Mouse (Mus musculus) neutrophil, adult 5-6 weeks (primary cell): ENCODE results near the gene Ptprh. TPM values are rescaled to one million over a fixed set of nuclear protein-coding genes. Genes with fewer than 3 reads are reported as not detected.

Experiments
- ATAC-seq: fragments of 151-379, 151-347 bp; 2 replicates; pipeline ENCODE4 v1.8.0; 2017; ENCODE audit warnings: mild to moderate bottlenecking, moderate TSS enrichment; ENCODE audit not compliant: insufficient number of reproducible peaks, poor library complexity, low FRiP score, severe bottlenecking; ENCODE audit errors: extremely low read depth
- total RNA-seq: library from RNA; stranded (forward); fragments of 200-1000 nt; gene quantifications from 2 replicates; pipeline ENCODE4 v1.2.3, GENCODE M21; 2017

Gene Ptprh
- total RNA-seq, 1 experiment from 2014 or later, result not detected

- ATAC-seq, result no peak
Observed at GRCm38 (mm10) chr7:4508062-4508738, 95.6 kb downstream of the Ptprh start.

- no peak for ATAC-seq
Observed at GRCm38 (mm10) chr7:4507220-4507619, 96.6 kb downstream of the Ptprh start.

- peak; percentile 23; the same call in 1 of the 2 replicates for ATAC-seq
Observed at GRCm38 (mm10) chr7:4504646-4505435, 99.0 kb downstream of the Ptprh start.

- ATAC-seq, result peak; percentile 3; the same call in 1 of the 2 replicates
Observed at GRCm38 (mm10) chr7:4503858-4504257, 100.0 kb downstream of the Ptprh start.

GRCm38 (mm10) chr7:4503100-4503499 lies 100.7 kb downstream of the Ptprh start:
- no peak for ATAC-seq

- ATAC-seq, result no peak
Observed at GRCm38 (mm10) chr7:4502421-4503090, 101.3 kb downstream of the Ptprh start.

GRCm38 (mm10) chr7:4501558-4502397 lies 102.1 kb downstream of the Ptprh start, which contains the start of gene Ppp1r12c:
Gene Ppp1r12c, minus strand, starts transcription at chr7:4501680.
- ATAC-seq, result peak; percentile 73

GRCm38 (mm10) chr7:4500892-4501471 lies 102.9 kb downstream of the Ptprh start:
- peak; percentile 18 for ATAC-seq

GRCm38 (mm10) chr7:4499034-4499433 lies 104.8 kb downstream of the Ptprh start:
- no peak for ATAC-seq

Other genes with a start within 250 kb of the Ptprh start
- 3.3 and 4.8 TPM in 2 replicates for gene Gp6, start 206.3 kb downstream of the Ptprh start, total RNA-seq
- 7.6 and 10.8 TPM in 2 replicates for gene Rdh13, start 158.4 kb downstream of the Ptprh start, total RNA-seq
- gene Eps8l1, start 143.4 kb downstream of the Ptprh start, total RNA-seq, result 58.8 and 64.3 TPM in 2 replicates
- gene Ppp1r12c, start 102.4 kb downstream of the Ptprh start, total RNA-seq, result 297 and 336 TPM in 2 replicates
- gene Tnnt1, start 87.7 kb downstream of the Ptprh start, total RNA-seq, result not detected in 2 replicates
- 0.58 TPM in 1 of 2 replicates, not detected in the other for gene Tnni3, start 79.8 kb downstream of the Ptprh start, total RNA-seq
- gene Dnaaf3, start 71.6 kb downstream of the Ptprh start, total RNA-seq, result 0.12 and 0.74 TPM in 2 replicates
- not detected in 2 replicates for gene Syt5, start 56.5 kb downstream of the Ptprh start, total RNA-seq
- gene Tmem86b, start 27.4 kb upstream of the Ptprh start, total RNA-seq, result 44.9 and 56.3 TPM in 2 replicates
- 163 and 174 TPM in 2 replicates for gene Ppp6r1, start 55.0 kb upstream of the Ptprh start, total RNA-seq
- 10.5 and 17.3 TPM in 2 replicates for gene Hspbp1, start 81.0 kb upstream of the Ptprh start, total RNA-seq
- not detected in 2 replicates for gene Brsk1, start 86.6 kb upstream of the Ptprh start, total RNA-seq
- gene Tmem150b, start 121.2 kb upstream of the Ptprh start, total RNA-seq, result 0.35 and 0.37 TPM in 2 replicates
- 77.0 and 85.7 TPM in 2 replicates for gene Kmt5c, start 136.1 kb upstream of the Ptprh start, total RNA-seq
- gene Cox6b2, start 149.1 kb upstream of the Ptprh start, total RNA-seq, result not detected in 2 replicates
- not detected in 2 replicates for gene Fam71e2, start 167.3 kb upstream of the Ptprh start, total RNA-seq
- gene Il11, start 178.8 kb upstream of the Ptprh start, total RNA-seq, result not detected in 2 replicates
- not detected in 2 replicates for gene Tmem190, start 178.9 kb upstream of the Ptprh start, total RNA-seq
- gene Tmem238, start 185.6 kb upstream of the Ptprh start, total RNA-seq, result 1.1 and 2.2 TPM in 2 replicates
- 325 and 398 TPM in 2 replicates for gene Rpl28, start 188.8 kb upstream of the Ptprh start, total RNA-seq
- 94.5 and 103 TPM in 2 replicates for gene Ube2s, start 208.5 kb upstream of the Ptprh start, total RNA-seq
- not detected in 2 replicates for gene Shisa7, start 240.7 kb upstream of the Ptprh start, total RNA-seq